Mouse (Mus musculus): ENCODE results near the gene Dbndd2. TPM values are rescaled to one million over a fixed set of nuclear protein-coding genes. Genes with fewer than 3 reads are reported as not detected.
A peak's percentile ranks its signal among the peaks of the same experiment; 100 is the strongest.

Dbndd2 gene
- total RNA-seq, 2 experiments from 2014 or later: 111 to 112 TPM

GRCm38 (mm10) chr2:164444701-164445100 is 41.2 kb upstream of the Dbndd2 start:
- H3K27ac ChIP-seq: no peak overlapping the region
- no peak for TF ChIP-seq CTCF (conservative IDR thresholded peaks at IDR 0.05)
- DNase-seq (ENCODE audit: low spot score in 2 of 2): no peak

GRCm38 (mm10) chr2:164445399-164446085 is 40.4 kb upstream of the Dbndd2 start:
- no peak for TF ChIP-seq CTCF (conservative IDR thresholded peaks at IDR 0.05)
- DNase-seq (ENCODE audit: low spot score in 2 of 2): no peak
- no peak overlapping the region for H3K4me3 ChIP-seq
- no peak overlapping the region for H3K27ac ChIP-seq

More at GRCm38 (mm10) chr2:164444701-164445100, 41.2 kb upstream of the Dbndd2 start:
- no peak overlapping the region for H3K4me3 ChIP-seq

- no peak for DNase-seq (ENCODE audit: low spot score in 2 of 2)
- TF ChIP-seq CTCF (conservative IDR thresholded peaks at IDR 0.05): no peak
- no peak overlapping the region for H3K27ac ChIP-seq
- no peak overlapping the region for H3K4me3 ChIP-seq
Measured at GRCm38 (mm10) chr2:164446086-164446469, 39.8 kb upstream of the Dbndd2 start.

GRCm38 (mm10) chr2:164448140-164448539 is 37.8 kb upstream of the Dbndd2 start:
- no peak overlapping the region for H3K4me3 ChIP-seq
- no peak for DNase-seq (ENCODE audit: low spot score in 2 of 2)
- H3K27ac ChIP-seq: no peak overlapping the region
- no peak for TF ChIP-seq CTCF (conservative IDR thresholded peaks at IDR 0.05)

- DNase-seq (ENCODE audit: low spot score in 2 of 2): no peak
- no peak overlapping the region for H3K27ac ChIP-seq
- H3K4me3 ChIP-seq: no peak overlapping the region
- TF ChIP-seq CTCF (conservative IDR thresholded peaks at IDR 0.05): no peak
Measured at GRCm38 (mm10) chr2:164448921-164449320, 37.0 kb upstream of the Dbndd2 start.

- no peak for TF ChIP-seq CTCF (conservative IDR thresholded peaks at IDR 0.05)
- DNase-seq (ENCODE audit: low spot score in 2 of 2): no peak
- no peak overlapping the region for H3K4me3 ChIP-seq
- no peak overlapping the region for H3K27ac ChIP-seq
Measured at GRCm38 (mm10) chr2:164449341-164450042, 36.4 kb upstream of the Dbndd2 start.

- DNase-seq (ENCODE audit: low spot score in 2 of 2): no peak
- no peak for TF ChIP-seq CTCF (conservative IDR thresholded peaks at IDR 0.05)
- H3K27ac ChIP-seq: no peak overlapping the region
Measured at GRCm38 (mm10) chr2:164452000-164452676, 33.8 kb upstream of the Dbndd2 start.

GRCm38 (mm10) chr2:164453047-164453757 is 32.7 kb upstream of the Dbndd2 start:
- no peak overlapping the region for H3K27ac ChIP-seq
- DNase-seq (ENCODE audit: low spot score in 2 of 2): no peak
- no peak overlapping the region for H3K4me3 ChIP-seq
- TF ChIP-seq CTCF (conservative IDR thresholded peaks at IDR 0.05): no peak

More at GRCm38 (mm10) chr2:164452000-164452676, 33.8 kb upstream of the Dbndd2 start:
- H3K4me3 ChIP-seq: no peak overlapping the region

GRCm38 (mm10) chr2:164453887-164454500 is 31.9 kb upstream of the Dbndd2 start:
- no peak overlapping the region for H3K4me3 ChIP-seq
- TF ChIP-seq CTCF (conservative IDR thresholded peaks at IDR 0.05): no peak
- no peak for DNase-seq (ENCODE audit: low spot score in 2 of 2)

GRCm38 (mm10) chr2:164454846-164455245 is 31.1 kb upstream of the Dbndd2 start:
- Histone ChIP-seq H3K4me3 (no peak overlapping the region), H3K27ac (peak overlapping the region; percentile 9; the same call in 1 of the 2 replicates)
- peak; percentile 50 to 58 for DNase-seq (ENCODE audit: low spot score in 2 of 2)
- TF ChIP-seq CTCF (conservative IDR thresholded peaks at IDR 0.05): no peak

More at GRCm38 (mm10) chr2:164453887-164454500, 31.9 kb upstream of the Dbndd2 start:
- H3K27ac ChIP-seq: no peak overlapping the region

- no peak for TF ChIP-seq CTCF (conservative IDR thresholded peaks at IDR 0.05)
- no peak for DNase-seq (ENCODE audit: low spot score in 2 of 2)
- Histone ChIP-seq H3K27ac (peak overlapping the region; percentile 9; the same call in 1 of the 2 replicates), H3K4me3 (no peak overlapping the region)
Measured at GRCm38 (mm10) chr2:164455421-164456190, 30.3 kb upstream of the Dbndd2 start.
